Mouse (Mus musculus): ENCODE data around the gene Ak7.

- TF ChIP-seq CTCF (IDR thresholded peaks at IDR 0.05; ENCODE audit: extremely low read depth, insufficient read length, insufficient replicate concordance, low read depth, low read length): no peak
- TF ChIP-seq POLR2A (IDR thresholded peaks at IDR 0.05; ENCODE audit: low read depth, low read length): no peak
Measured at GRCm38 (mm10) chr12:105808945-105809344, 103.2 kb downstream of the Ak7 start.

All from small intestine, adult 2 months (tissue).